Mouse (Mus musculus): ENCODE measurements around the gene Dpp9.
A peak's percentile ranks its signal among the peaks of the same experiment; 100 is the strongest.

The Dpp9 gene

GRCm38 (mm10) chr17:56139858-56140595 is 78.7 kb downstream of the Dpp9 start, which contains the start of gene Sema6b:
Sema6b (minus strand) TSS chr17:56140343.
- DNase-seq (ENCODE audit: low spot score in 2 of 2) = peak; percentile 80 to 83

DNA sequence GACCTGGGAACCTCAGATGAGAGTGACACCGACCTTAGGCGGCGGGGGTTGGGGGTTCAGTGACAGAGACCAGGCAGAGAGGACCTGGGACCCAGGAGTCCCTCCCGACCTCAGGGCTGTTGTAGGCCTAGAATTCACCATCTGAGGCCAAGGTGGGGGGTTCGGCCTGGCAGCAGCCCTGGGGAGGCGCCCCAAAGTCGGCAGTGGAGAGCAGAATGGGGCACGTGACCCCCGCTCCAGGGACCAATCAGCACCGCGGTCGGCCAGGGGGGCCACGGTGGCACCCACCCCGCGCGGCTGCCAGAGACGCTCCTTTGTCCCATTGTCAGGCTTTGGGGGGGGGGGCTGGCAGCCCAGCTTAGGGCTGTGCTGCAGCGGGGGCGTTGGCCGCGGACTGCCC is 79.3 kb downstream of the Dpp9 start:
- DNase-seq (ENCODE audit: low spot score in 2 of 2) = no peak

- DNase-seq (ENCODE audit: low spot score in 2 of 2) = no peak
These were observed 80.7 kb downstream of the Dpp9 start for GRCm38 (mm10) chr17:56137839-56138613.
